Mouse (Mus musculus): ENCODE results near the gene Rgs9.

Gene Rgs9

DNA sequence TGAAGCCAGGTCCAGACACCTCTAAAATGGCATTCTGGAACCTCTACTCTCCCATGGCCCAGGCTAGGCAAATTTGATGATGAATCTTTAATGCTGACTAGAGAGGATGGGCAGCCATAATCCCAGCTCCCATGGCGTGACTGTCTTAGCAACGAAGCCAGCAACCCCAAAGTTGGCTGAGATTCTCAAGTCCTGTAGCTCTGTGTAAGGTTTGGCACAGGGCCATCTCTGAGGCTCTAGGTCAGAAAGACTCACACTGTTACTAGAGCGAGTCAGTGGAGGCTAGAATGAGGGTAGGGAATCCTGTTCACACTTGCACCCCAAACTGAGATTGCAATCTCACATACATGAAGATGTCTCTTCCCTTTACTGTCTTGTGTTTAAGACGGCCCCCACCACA lies 57.8 kb downstream of the Rgs9 start:
- DNase-seq (ENCODE audit: low read depth) = no peak

DNA sequence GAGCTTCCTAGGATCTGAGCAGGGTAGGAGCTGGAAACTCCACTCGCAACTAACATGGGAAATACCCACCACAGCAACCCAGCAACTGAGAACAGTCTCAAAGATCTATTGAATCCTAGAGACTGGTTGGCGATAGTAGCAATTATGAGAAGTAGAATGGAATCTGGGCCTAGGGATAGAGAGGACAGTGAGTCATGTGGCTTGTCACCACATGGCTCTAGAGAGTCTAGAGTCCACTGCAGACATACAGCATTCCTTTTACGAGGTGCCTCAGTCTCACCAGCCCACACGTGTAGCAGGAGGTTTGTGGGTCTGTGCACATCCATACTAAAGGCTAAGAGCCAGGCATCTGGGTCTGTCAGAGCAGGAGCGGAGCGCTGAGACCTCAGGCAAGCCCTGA lies 59.3 kb downstream of the Rgs9 start:
- DNase-seq (ENCODE audit: low read depth) = no peak

DNA sequence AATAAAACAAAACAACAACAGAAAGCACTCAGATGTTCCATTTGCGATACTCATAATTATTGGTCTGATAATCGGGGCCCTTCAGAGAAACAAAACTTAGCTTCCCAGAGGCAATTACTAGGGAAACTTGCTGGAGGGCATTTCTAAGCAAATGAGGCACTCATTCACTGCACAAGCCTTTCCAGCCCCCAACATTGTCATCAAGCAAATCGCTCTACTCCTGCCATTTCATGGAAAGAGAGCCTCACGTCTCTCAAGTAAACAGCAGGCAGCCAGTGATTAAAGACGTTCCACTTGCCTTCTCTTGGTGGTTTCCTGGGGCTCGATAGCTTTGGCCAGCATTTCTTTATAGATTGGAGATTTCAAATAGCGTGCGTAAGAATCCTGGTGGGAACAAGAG lies 60.1 kb downstream of the Rgs9 start:
- DNase-seq (ENCODE audit: low read depth) = no peak

DNA sequence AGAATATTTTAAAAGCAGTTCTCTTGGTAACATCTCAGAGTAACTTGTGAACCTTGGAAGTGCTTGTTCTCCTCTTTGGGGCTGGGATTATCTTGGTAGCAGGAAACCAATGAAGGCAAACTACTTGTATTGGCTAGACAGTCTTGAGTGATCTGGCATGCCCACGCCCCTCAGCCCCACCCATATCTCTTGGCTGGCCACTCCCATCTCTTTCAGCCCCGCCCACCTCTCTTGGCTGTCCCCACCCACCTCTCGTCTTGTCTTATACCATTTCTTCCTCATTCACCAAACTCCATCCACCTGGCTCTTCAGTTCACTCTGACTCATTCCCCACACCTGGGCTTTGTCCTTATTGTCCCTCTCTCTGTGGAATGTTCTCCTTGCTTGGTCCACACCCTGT lies 64.3 kb downstream of the Rgs9 start:
- no peak for DNase-seq (ENCODE audit: low read depth)

DNA sequence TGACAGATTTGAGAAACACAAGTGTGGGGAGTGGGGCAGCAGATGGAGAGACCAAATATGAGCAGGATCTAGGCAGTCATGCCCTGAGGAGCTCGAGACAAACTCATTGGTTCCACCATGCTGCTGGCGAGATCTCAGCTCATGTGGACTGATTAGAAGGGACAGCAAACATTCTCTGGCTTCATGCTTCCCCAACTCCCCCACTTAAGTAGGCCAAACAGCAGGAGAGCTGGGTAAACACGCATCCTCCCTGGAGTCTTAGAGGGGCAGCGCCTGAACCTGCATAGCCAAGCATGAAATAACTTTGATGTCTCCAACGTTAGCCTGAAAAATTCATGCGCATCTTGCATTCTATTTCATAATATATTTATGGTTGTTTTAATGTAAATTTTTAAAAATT lies 65.1 kb downstream of the Rgs9 start:
- no peak for DNase-seq (ENCODE audit: low read depth)

- DNase-seq (ENCODE audit: low read depth) = no peak
These were observed 70.8 kb downstream of the Rgs9 start for GRCm38 (mm10) chr11:109227139-109227538.

DNA sequence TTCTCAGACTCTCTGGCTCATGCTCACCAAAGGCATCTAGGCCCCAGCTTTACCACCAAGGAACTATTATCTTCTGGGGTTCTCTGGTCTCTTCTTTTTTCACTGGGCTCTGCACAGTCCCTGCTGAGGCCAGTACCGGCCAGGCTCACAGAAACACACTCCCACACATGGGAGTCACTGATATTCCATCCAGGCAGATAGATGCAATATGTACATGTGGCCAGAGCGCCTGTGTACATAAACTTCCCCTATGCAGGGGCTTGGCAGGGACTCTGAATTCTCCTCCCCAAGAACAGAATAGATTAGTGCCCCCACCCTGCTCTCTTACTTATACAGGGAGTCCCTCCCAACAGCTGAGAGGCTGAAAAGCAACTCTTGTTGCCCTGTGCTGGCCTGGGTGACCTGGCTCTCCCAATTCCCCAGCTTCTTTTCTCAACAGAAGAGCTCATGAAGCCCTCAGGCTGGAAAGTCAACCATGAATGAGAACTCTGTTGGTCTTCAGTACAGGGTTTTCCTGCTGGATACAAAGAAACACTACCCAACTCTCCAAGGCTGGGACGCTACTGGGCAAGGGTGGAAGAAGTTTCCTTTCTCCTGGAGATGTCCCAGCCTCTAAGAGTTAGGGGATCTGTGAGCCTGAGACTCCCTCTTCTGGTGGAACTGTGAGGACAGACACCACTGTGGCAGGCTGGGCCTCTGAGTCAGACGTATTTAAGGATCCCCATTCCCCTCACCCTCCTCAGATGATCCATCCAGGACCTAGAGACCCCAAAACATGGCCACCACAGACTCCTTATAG lies 76.5 kb downstream of the Rgs9 start:
- DNase-seq (ENCODE audit: low read depth) = no peak

DNA sequence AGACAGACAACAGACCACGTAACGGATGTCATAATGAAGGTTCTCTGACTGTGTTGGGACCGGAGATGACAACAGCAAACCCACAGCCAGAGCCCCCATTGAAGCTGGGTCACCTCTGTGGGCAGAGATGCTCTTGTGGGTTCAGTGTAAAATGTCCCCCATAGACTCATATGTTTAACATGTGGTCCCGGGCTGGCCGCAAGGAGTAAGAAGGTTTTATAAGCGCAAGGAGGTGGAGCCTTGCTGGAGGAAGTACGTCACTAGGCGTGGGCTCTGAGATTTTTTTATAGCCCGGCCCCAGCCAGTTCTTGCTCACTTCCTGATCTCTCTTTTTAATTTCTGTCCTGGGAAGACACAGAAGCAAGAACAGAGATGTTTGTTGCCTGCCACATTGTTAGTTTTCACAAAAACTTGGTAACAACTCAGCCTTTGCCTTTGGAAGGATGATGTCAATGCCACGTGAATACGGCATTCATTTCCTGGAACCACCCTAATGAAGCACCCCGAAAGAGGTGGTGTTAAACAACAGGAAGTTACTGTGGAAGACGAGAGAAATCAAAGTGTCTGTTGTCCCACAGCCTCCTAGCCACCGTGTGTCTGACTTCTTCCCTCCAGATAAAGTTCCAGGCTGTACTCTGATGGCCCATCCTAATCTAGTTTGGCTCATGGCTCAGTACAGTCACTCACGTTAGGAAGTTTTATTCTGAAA lies 79.1 kb downstream of the Rgs9 start:
- DNase-seq (ENCODE audit: low read depth) = no peak

- DNase-seq (ENCODE audit: low read depth) = no peak
These were observed 79.9 kb downstream of the Rgs9 start for GRCm38 (mm10) chr11:109217827-109218536.

DNA sequence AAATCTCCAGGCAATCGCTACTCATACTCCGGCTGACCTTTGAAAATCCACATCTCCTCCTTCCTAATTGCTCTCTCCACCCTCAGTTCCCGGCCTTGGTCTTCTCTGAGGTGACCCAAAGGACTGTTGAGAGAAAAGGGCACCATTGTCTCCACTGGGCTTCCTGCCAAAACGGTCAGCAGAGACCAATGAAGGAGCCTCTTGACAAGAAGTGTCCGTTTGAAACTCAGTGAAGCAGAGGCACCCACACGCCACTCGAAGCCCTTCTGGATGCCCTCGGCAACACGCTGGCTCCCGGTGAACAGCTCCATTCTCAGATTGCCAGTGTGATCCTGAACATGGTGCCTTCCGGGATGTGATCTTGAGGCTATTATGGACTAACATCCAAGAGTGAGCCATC lies 87.2 kb downstream of the Rgs9 start:
- no peak for DNase-seq (ENCODE audit: low read depth)

GRCm38 (mm10) chr11:109210341-109210740 lies 87.6 kb downstream of the Rgs9 start:
- DNase-seq (ENCODE audit: low read depth) = no peak

GRCm38 (mm10) chr11:109206732-109207131 lies 91.2 kb downstream of the Rgs9 start:
- no peak for DNase-seq (ENCODE audit: low read depth)

- DNase-seq (ENCODE audit: low read depth) = no peak
These were observed 91.9 kb downstream of the Rgs9 start for GRCm38 (mm10) chr11:109206028-109206427.

GRCm38 (mm10) chr11:109199612-109200293 lies 98.2 kb downstream of the Rgs9 start:
- DNase-seq (ENCODE audit: low read depth) = no peak

- DNase-seq (ENCODE audit: low read depth) = peak; percentile 40
These were observed 105.0 kb downstream of the Rgs9 start for GRCm38 (mm10) chr11:109192673-109193557.

DNA sequence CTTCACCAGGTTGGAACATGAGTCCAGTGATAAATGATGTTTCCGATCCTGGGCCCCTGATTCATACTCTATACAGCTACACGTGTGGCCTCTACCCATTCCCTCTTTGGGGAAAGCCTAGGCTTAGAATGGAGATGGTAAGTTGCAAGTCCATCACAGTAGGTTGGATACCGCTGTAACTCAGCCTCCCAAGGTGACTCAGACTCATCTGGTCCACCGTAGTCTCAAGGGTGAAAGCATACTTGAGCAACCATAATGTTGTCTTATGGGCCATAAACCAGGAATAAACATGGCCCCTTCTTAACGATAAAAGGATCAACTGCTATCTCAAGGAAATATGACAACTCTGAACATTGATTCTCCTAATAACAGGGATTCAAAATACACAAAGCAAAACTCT lies 109.7 kb downstream of the Rgs9 start:
- no peak for DNase-seq (ENCODE audit: low read depth)

DNA sequence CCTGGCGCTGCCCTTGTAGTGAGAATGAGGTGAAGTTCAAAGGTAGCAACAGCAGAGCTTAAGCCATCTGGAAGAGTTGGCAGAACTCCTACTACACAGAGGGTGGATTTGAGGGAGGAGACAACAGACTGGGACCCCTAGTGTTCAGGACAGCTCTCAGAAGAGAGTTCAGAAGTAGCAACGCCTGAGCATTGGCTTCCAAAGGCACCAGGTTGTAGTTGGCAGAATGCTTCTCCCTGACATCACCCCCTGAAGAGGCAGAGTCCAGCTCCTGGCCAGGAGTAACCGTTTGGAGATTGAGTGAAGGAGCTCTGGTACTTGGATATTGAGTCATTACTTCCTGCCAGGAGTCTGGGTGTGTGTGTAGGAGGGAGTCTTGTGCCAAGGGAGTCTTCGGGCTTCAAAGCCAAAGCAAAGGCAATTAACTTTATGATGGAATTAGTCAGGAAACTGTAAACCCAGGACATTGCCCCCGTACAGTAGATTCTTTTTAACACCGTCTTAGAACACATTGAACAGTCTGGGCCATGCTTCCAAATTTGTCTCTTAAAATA lies 110.2 kb downstream of the Rgs9 start:
- DNase-seq (ENCODE audit: low read depth) = no peak

DNA sequence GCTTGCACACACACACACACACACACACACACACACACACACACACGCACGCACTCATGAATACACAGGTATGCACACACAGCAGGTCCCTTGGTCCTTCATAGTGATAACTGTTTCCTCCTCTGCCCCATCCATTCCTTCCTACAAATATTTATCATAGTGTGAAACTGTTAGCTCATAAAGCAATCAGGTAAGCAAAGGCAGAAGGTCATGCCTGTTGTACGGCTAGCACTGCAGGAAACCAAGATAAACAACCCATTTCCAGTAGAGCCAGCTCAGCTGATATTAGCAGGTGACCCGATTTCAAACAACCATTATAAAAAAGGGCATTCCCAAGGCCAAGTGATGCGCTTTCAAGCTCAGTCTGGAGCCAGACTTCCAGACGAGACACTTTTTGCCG lies 116.8 kb downstream of the Rgs9 start:
- no peak for DNase-seq (ENCODE audit: low read depth)

DNA sequence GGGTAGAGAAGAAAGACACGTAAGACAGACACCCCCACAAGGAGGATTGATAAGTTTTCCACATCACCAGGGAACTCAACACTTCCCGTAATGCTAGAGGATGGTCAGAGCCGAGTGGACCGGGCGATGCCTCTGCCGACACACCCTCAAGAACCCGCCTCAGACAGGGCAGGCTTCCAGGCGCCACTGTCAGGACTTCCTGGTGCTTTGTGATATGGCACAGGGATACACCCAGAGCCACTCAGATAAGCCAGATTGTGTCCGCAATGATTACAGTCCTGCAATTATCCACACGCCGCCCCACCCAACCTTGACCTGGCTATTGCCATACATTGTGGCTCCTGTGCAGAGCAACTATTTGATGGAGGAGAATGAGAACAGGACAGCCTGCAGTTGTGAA lies 117.6 kb downstream of the Rgs9 start:
- DNase-seq (ENCODE audit: low read depth) = no peak

DNA sequence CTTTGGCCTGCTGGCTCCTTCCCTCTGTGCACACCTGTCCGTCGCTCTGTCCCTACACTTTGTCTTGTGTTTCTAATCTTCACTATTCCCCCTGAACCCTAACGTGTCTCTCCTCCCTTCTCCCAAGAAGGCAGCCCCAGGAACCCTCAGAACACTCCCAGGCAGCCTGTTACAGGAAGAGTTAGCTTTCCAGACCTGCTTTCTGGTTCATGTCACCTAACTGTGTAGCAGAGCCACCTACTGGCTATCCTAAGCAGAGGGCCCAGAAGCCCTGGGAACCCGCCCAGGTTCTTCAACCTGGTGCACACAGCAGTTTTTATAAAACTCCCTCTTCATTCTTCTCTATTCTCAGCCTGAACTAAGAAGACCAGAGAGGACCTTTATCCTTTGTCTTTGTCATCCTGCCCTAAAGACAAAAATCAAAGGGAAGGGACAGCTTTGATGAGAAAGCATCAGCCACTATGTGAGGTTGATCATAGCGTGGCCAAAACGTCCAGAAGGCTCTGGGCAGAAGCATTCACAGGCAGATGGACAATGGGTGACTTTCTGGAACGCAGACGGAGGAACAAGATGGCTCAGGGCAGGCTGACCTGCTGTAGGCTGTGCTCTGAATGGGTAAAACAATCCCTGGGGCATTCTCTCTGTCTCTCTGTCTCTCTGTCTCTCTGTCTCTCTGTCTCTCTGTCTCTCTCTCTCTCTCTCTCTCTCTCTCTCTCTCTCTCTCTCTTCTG lies 119.0 kb downstream of the Rgs9 start:
- DNase-seq (ENCODE audit: low read depth) = no peak

All from c-Kit-positive CD71-negative TER-119-negative erythroid progenitor cells, embryonic 14.5 days (primary cell).